Mouse (Mus musculus) bone marrow, adult 2 months (tissue): ENCODE measurements around the gene Gadd45b. TPM values are rescaled to one million over a fixed set of nuclear protein-coding genes. Genes with fewer than 3 reads are reported as not detected.

Experiments used
- H3K27ac ChIP-seq: fragments of 200-500 bp; 2 replicates; pipeline ENCODE4 v1.5.1; 2012; ENCODE audit warnings: low read depth, mild to moderate bottlenecking, control low read depth, inconsistent platforms, low read length; ENCODE audit not compliant: control insufficient read depth, poor library complexity, insufficient read depth
- H3K4me1 ChIP-seq: fragments of 200-500 bp; 2 replicates; pipeline ENCODE4 v1.6.1; 2011; ENCODE audit warnings: low read length; ENCODE audit not compliant: control insufficient read depth, insufficient read depth
- H3K4me3 ChIP-seq: fragments of 200-500 bp; replicated peaks from 2 replicates; pipeline ENCODE3; 2011; ENCODE audit warnings: mild to moderate bottlenecking, low read depth, low read length, control low read depth; ENCODE audit not compliant: control insufficient read depth
- CTCF ChIP-seq: fragments of 200-500 bp; IDR thresholded peaks from 2 replicates; pipeline ENCODE4 v1.5.1; 2011; ENCODE audit warnings: low read length, control low read depth; ENCODE audit not compliant: control insufficient read depth, insufficient read depth
- POLR2A ChIP-seq: fragments of 200-500 bp; IDR thresholded peaks from 2 replicates; pipeline ENCODE4 v1.6.1; 2011; ENCODE audit warnings: low read depth, mild to moderate bottlenecking, control low read depth, low read length, borderline replicate concordance; ENCODE audit not compliant: control insufficient read depth
- WGBS: fragments of 180-500 bp; shearing (Covaris S2); methylation state at CpG from one replicate; pipeline ENCODE4 v1.1.7; 2018; 5-methylcytosine and 5-hydroxymethylcytosine counted together
- polyA plus RNA-seq: library from polyadenylated mRNA; stranded (reverse); fragments of >200 nt; gene quantifications from 2 replicates; pipeline ENCODE4 v1.2.4, GENCODE M21; 2011; ENCODE audit warnings: low replicate concordance; ENCODE audit not compliant: missing spikeins, insufficient read depth, insufficient read length

Gene Gadd45b
- polyA plus RNA-seq, 1 experiment = 17.9 TPM

DNA sequence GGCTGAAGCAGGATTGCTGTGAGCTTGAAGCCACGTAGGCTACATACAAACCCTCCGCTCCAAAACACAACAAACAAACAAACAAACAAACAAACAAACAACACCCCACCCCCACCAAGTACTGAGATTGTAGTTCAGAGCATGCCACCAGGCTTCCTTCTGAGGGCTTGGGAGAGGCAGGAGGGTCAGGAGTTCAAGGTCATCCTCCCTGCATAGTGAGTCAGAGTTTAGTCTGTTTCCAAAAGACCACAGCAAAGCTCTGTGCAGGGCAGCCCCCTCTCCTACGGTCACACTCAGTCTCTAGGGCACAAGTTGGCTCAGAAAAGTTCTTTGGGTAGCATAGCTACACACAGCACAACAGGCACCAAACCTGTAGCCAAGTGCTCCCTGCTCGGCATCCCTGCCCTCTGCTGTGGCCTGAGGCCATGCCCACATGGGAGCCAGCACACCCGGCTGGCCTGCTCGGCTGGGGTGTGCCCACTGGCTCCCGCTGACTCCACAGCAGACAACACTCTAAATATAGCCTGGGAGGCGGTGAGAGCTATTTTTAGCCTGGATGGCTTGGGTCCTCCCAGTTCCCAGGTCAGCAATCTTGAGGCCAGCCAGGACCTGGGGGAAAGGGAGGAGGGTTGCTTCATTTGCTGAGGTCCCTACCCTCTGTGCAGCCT, 10.6 kb downstream of the Gadd45b start:
- 24% methylated on average over 8 of the region's 8 CpGs for WGBS
- Histone ChIP-seq H3K27ac (no peak overlapping the region), H3K4me3 (peak overlapping the region; percentile 9), H3K4me1 (peaks cover 13% of the 10 kb centered on the region)
- TF ChIP-seq CTCF = no peak
- no peak for TF ChIP-seq POLR2A

DNA sequence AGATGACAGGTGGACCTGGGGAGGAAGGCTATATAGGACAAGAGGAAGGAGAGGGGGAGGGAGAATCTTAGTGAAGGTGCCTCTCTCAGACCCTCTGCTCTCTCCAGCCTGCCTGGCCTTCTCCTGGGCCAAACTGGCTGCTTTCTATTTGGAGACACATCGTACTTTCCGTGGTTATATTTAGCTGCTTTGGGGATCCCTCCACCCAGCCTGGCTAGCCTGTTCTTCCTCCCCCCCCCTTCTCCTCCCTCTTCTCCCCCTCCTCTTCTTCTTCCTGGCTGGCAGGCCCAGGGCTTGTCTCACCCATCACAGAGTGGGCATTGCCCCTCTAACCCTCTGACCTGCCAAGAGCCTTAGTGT, 11.1 kb downstream of the Gadd45b start:
- WGBS = 16% methylated on average over 2 of the region's 2 CpGs
- Histone ChIP-seq H3K4me1 (peaks cover 13% of the 10 kb centered on the region), H3K4me3 (no peak overlapping the region), H3K27ac (no peak overlapping the region)
- TF ChIP-seq CTCF (no peak), POLR2A (no peak)

DNA sequence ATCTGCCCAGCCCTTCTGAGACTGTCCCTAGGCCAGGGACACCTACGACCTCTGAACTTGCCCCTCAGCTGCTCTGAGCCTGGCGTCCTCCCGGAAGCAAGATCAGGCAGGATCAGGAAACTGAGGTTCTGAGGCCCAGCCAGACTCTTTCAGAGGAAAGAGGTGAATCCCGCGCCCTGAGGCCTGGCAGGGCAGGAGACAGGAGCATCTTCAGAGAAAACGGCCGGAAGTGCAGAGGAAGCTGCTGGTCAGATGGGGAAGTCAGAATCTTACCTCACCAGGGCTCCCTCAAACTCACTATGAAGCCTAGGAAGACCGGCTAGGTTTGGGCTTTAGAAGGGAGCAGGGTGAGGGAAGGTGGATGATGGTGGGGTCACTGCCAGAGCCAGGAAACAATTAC, 13.0 kb downstream of the Gadd45b start:
- WGBS = 5% methylated on average over 8 of the region's 8 CpGs
- Histone ChIP-seq H3K27ac (peak overlapping the region; percentile 90), H3K4me1 (peaks cover 9% of the 10 kb centered on the region), H3K4me3 (peak overlapping the region; percentile 26)
- TF ChIP-seq POLR2A = no peak
- no peak for TF ChIP-seq CTCF

DNA sequence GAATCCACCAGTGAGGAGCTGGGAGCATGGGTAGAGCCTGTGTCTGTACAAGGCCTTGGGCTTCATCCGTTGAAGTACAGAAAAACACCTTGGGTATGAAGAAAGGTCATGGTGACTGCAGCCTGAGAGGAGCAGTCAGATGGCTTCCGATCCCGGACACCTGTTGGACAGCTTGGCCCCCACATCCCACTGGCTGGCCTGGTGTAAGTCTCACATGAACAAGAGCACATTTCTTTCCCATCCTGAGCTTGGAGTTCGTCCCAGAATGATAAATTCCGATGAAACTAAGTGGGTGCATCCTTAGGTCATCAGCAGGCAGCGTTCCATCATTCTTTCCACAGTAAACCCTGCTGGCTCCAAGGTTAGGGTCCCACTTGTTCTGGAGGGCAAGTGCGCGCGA, 13.8 kb downstream of the Gadd45b start:
- 79% methylated on average over 9 of the region's 9 CpGs for WGBS
- Histone ChIP-seq H3K27ac (peak overlapping the region; percentile 90), H3K4me1 (peaks cover 9% of the 10 kb centered on the region), H3K4me3 (no peak overlapping the region)
- TF ChIP-seq POLR2A (no peak), CTCF (no peak)

- Histone ChIP-seq H3K4me3 (no peak overlapping the region), H3K4me1 (peaks cover 9% of the 10 kb centered on the region), H3K27ac (no peak overlapping the region; the same call in 1 of the 2 replicates)
- 59% methylated on average over 5 of the region's 5 CpGs for WGBS
- TF ChIP-seq CTCF (no peak), POLR2A (no peak)
These were observed 14.4 kb downstream of the Gadd45b start for GRCm38 (mm10) chr10:80944231-80944630.

GRCm38 (mm10) chr10:80946684-80947437, 17.0 kb downstream of the Gadd45b start:
- 72% methylated on average over 14 of the region's 14 CpGs for WGBS
- H3K4me3 ChIP-seq = no peak overlapping the region

GRCm38 (mm10) chr10:80947802-80948201, 17.9 kb downstream of the Gadd45b start:
- TF ChIP-seq CTCF (no peak), POLR2A (no peak)
- Histone ChIP-seq H3K4me1 (peaks cover 3% of the 10 kb centered on the region; the same call in 1 of the 2 replicates), H3K27ac (no peak overlapping the region), H3K4me3 (no peak overlapping the region)
- 58% methylated on average over 2 of the region's 2 CpGs for whole genome bisulfite sequencing

More at GRCm38 (mm10) chr10:80946684-80947437, 17.0 kb downstream of the Gadd45b start:
- no peak for TF ChIP-seq POLR2A
- TF ChIP-seq CTCF = peak; percentile 24; the same call in 1 of the 2 replicates
- Histone ChIP-seq H3K27ac (no peak overlapping the region), H3K4me1 (peaks cover 4% of the 10 kb centered on the region; the same call in 1 of the 2 replicates)

- WGBS = 17% methylated on average over 6 of the region's 6 CpGs
These were observed 18.7 kb downstream of the Gadd45b start for GRCm38 (mm10) chr10:80948570-80948969.

More at GRCm38 (mm10) chr10:80948570-80948969, 18.7 kb downstream of the Gadd45b start:
- TF ChIP-seq POLR2A (no peak), CTCF (no peak)
- Histone ChIP-seq H3K27ac (no peak overlapping the region), H3K4me3 (no peak overlapping the region), H3K4me1 (peaks cover 2% of the 10 kb centered on the region; the same call in 1 of the 2 replicates)
